8 mouse cellular contexts compared by ENCODE assay signal in the genomic region with DNA sequence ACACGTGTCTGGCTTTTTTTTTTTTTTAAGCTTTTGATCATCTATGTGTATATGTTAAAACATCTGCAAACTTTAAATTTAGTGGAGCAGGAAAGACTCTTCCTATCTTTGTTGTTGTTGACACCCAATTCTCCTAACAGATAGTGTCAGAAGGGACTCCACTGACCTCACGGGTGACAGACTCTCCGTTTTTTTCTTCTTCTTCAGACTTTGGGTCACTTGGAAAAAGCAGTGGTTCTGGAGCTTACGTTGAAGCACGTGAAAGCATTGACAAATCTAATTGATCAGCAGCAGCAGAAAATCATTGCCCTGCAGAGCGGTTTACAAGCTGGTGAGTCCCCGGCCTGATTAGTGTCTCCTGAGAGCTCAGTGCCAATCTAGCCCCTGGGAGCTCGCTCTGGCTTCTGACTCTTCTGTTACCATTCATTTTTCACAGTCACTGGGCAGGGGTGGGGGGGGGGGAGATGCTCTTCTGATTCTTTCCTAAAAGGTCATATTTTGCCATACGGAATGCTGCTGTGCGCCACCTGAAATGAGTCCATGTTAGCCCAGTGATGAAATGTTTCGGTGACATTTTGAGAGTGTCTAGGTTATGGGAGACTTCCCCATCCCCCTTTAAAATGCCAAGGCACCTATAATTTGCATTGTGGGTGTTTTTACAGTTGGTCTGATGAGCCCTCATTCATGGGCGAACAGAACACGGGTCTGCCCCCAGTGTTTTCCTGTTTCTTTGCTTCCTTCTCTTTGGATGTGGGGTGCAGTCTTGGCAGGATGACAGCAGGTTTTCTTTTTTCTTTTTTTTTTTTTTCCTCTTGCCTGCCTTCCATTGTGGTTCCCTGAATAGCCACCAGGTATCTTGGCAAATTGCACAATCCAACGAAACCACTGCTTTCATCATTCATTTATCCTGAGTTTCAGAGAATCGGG. TPM values are rescaled to one million over a fixed set of nuclear protein-coding genes. Genes with fewer than 3 reads are reported as not detected.
DNase-seq lines count a peak whose midpoint lies in the region; ATAC-seq and TF ChIP-seq lines count a peak whose summit lies in the region.

No protein-coding gene starts in this region.

- no peaks in the 10 kb centered on the region for H3K9me3 ChIP-seq in heart, embryonic 16.5 days (replicated peaks; ENCODE audit: control insufficient read depth, low read length)
- no peaks in the 10 kb centered on the region for H3K9me3 ChIP-seq in neural tube, embryonic 14.5 days (ENCODE audit: control insufficient read depth, low read length)

- H3K4me3 ChIP-seq in liver, adult 2 months (ENCODE audit: insufficient read depth, low read depth, low read length): peak overlapping the region; percentile 76
- peak overlapping the region; percentile 93 for H3K4me3 ChIP-seq in heart, embryonic 16.5 days (ENCODE audit: low read length)
- no peak overlapping the region for H3K4me3 ChIP-seq in neural tube, embryonic 14.5 days (ENCODE audit: low read depth, low read length)

- no peaks in the 10 kb centered on the region; the same call in 1 of the 2 replicates for H3K79me2 ChIP-seq in liver, adult 2 months (ENCODE audit: control insufficient read depth, insufficient read depth, low read length)

- H3K4me2 ChIP-seq in heart, embryonic 16.5 days (ENCODE audit: low read depth, low read length): peak overlapping the region; percentile 90
- H3K4me2 ChIP-seq in neural tube, embryonic 14.5 days (ENCODE audit: low read depth, low read length): peak overlapping the region; percentile 16; the same call in 1 of the 2 replicates

- peaks cover 18% of the 10 kb centered on the region for H3K4me1 ChIP-seq in liver, adult 2 months (ENCODE audit: control insufficient read depth, insufficient read depth, low read length)
- peaks cover 37% of the 10 kb centered on the region for H3K4me1 ChIP-seq in heart, embryonic 16.5 days (ENCODE audit: control insufficient read depth, insufficient read depth, low read length)
- H3K4me1 ChIP-seq in neural tube, embryonic 14.5 days (ENCODE audit: control insufficient read depth, insufficient read depth, low read length): peaks cover 5% of the 10 kb centered on the region; the same call in 1 of the 2 replicates

- H3K27me3 ChIP-seq in liver, adult 2 months (ENCODE audit: control insufficient read depth, insufficient read depth, low read length): no peaks in the 10 kb centered on the region
- no peaks in the 10 kb centered on the region for H3K27me3 ChIP-seq in heart, embryonic 16.5 days (ENCODE audit: control insufficient read depth, insufficient read depth, low read length)
- H3K27me3 ChIP-seq in neural tube, embryonic 14.5 days (ENCODE audit: control insufficient read depth, insufficient read depth, low read length): no peaks in the 10 kb centered on the region

- ATAC-seq in heart, embryonic 16.5 days (replicated peaks; ENCODE audit: extremely low read depth, insufficient read depth, low FRiP score): no peak
- ATAC-seq in neural tube, embryonic 14.5 days (ENCODE audit: low read depth): no peak

- 17% methylated on average over 15 of the region's 15 CpGs for WGBS in liver, adult 2 months
- 65% methylated on average over 15 of the region's 15 CpGs for WGBS in heart, embryonic 16.5 days
- WGBS in neural tube, embryonic 14.5 days: 60% methylated on average over 15 of the region's 15 CpGs

- no peak for TF ChIP-seq CTCF in liver, adult 2 months (IDR thresholded peaks at IDR 0.05; ENCODE audit: low read depth, low read length)

- H3K36me3 ChIP-seq in liver, adult 2 months (ENCODE audit: control insufficient read depth, insufficient read depth, low read length): peaks cover 34% of the 10 kb centered on the region
- peaks cover 18% of the 10 kb centered on the region for H3K36me3 ChIP-seq in heart, embryonic 16.5 days (ENCODE audit: control insufficient read depth, insufficient read depth)
- H3K36me3 ChIP-seq in neural tube, embryonic 14.5 days (ENCODE audit: control insufficient read depth, insufficient read depth, low read length): no peaks in the 10 kb centered on the region

- DNase-seq in cerebellum, adult 8-10 months: peak; percentile 24
- DNase-seq in cerebellum, adult 11 months: no peak
- DNase-seq in liver, adult 2 months (ENCODE audit: extremely low read depth, low read depth, low spot score): peak; percentile 83
- no peak for DNase-seq in liver
- no peak for DNase-seq in right cerebral cortex, postnatal 14 days
- no peak for DNase-seq in left cerebral cortex, adult 11 months (ENCODE audit: low spot score)

- H3K27ac ChIP-seq in liver, adult 2 months (replicated peaks; ENCODE audit: insufficient read depth, low read depth, low read length): peak overlapping the region; percentile 88
- H3K27ac ChIP-seq in heart, embryonic 16.5 days (ENCODE audit: low read length): 0 out of 2 replicates have a peak overlapping the region, but pooled peaks have one; percentile 18
- H3K27ac ChIP-seq in neural tube, embryonic 14.5 days (ENCODE audit: low read depth, low read length): no peak overlapping the region

- TF ChIP-seq POLR2A in liver, adult 2 months (IDR thresholded peaks at IDR 0.05; ENCODE audit: extremely low read depth, insufficient read depth, low read length): 0 out of 2 replicates have a peak, but pooled peaks have one; percentile 15

- peak overlapping the region; percentile 85 for H3K9ac ChIP-seq in liver, adult 2 months (ENCODE audit: low read depth, low read length)
- H3K9ac ChIP-seq in heart, embryonic 16.5 days (ENCODE audit: low read length): peak overlapping the region; percentile 94
- H3K9ac ChIP-seq in neural tube, embryonic 14.5 days (replicated peaks; ENCODE audit: low read depth, low read length): no peak overlapping the region

RNA-seq across cellular contexts. Expression of gene Bhlhe40, which starts 2.1 kb away (rescaled TPM):
- total RNA-seq in liver, adult 2 months (2014; rRNA removed): 33.0 and 35.0 TPM in 2 replicates
- polyA plus RNA-seq in liver, adult 2 months (2012; rRNA removed): 16.4 and 17.4 TPM in 2 replicates
- polyA plus RNA-seq in heart, embryonic 16.5 days (2015; fragmentation: Nextera tagmentation; extraction: Ambion mirVana): 24.4 and 28.5 TPM in 2 replicates
- polyA plus RNA-seq in neural tube, embryonic 14.5 days (2014; fragmentation: Nextera tagmentation; extraction: Ambion mirVana): 4.0 and 4.4 TPM in 2 replicates

Comparison
In these comparisons a context has a peak if more than half of its experiments do, and no peak if none do; other contexts are left out.
1. DNase-seq: peak in cerebellum, adult 8-10 months (single experiment) and liver, adult 2 months (single experiment); none in cerebellum, adult 11 months (single experiment), liver (single experiment), right cerebral cortex, postnatal 14 days (single experiment) and left cerebral cortex, adult 11 months (single experiment).